Mouse (Mus musculus): ENCODE measurements around the gene Bmx. TPM values are rescaled to one million over a fixed set of nuclear protein-coding genes. Genes with fewer than 3 reads are reported as not detected.

Gene Bmx
- polyA plus RNA-seq (2016; fragmentation: Nextera tagmentation; extraction: Ambion mirVana), result 0.10 TPM in 2 replicates

DNA sequence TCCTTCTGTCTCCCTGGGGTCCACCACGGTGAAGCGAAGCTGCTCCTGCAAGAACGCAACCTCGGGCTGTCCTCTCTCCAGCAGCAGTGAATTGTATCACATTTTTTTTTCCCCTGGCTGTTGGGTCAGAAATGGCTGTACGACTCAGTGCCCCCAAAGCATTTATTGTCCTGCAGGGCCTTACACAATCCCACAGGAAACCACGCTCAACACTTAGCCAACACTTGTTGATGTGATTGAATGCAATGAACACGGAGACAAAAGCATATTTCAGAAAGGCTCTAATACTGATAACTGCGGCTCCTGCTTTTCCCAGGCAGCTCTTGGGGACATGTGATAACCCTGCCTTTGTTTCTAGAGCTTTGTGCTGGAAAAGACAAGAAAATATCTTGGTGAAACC lies at the start of gene Bmx:
Gene Bmx (minus strand): TSS at position 137 of the 400 bp plus-strand sequence.
- Histone ChIP-seq H3K4me3 (no peak within 1 kb of the TSS), H3K36me3 (replicated peaks) (no peaks in the 10 kb centered on the region), H3K27me3 (ENCODE audit: poor library complexity, severe bottlenecking) (peaks cover 100% of the 10 kb centered on the region), H3K4me1 (no peaks in the 10 kb centered on the region), H3K27ac (no peak within 1 kb of the TSS), H3K9me3 (no peaks in the 10 kb centered on the region)
- DNase-seq (ENCODE audit: extremely low spot score, low spot score), result no peak
- 85% methylated on average over 8 of the region's 8 CpGs for WGBS

DNA sequence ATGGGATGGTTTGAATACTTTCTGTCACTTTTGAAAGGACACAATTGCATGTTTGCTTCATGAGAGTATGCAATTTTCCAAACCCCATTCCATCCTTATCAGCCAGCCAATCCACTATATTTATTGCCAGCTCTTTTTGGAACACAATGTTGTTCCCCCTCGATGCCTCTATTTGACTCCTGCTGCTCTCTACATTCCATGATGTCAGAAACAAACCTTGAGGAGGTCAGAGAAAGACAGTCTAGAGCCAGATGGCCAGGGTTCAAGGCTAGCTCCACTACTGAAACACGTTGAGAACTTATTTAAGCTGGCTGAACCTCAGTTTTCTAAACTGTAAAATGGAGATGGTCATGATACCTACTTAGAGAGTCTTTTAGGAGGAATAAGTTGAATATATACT lies 48.3 kb upstream of the Bmx start:
- 91% methylated on average over 2 of the region's 2 CpGs for WGBS
- Histone ChIP-seq H3K4me1 (no peaks in the 10 kb centered on the region), H3K36me3 (replicated peaks) (no peaks in the 10 kb centered on the region), H3K4me3 (no peak overlapping the region), H3K9me3 (no peaks in the 10 kb centered on the region), H3K27me3 (ENCODE audit: poor library complexity, severe bottlenecking) (peaks cover 51% of the 10 kb centered on the region), H3K27ac (no peak overlapping the region)
- no peak for DNase-seq (ENCODE audit: extremely low spot score, low spot score)

DNA sequence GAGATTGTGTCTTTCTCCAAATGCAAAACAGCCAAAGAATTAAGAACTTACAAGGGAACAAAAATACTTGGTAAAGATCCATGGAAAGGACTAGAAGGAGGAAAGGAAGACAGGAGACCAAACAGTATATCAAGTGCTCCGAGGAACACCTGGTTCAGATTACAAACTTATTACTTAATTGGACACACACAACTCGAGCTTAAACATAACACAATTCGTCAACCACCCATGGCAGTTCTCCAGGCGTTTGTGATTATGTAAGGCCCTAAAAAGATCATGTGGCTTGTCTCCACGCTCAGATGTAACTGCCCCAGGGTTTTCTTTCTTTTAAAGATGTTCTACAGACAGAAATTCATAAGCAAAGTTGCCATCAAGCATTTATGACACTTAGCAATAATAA lies 33.2 kb upstream of the Bmx start:
- Histone ChIP-seq H3K9me3 (no peaks in the 10 kb centered on the region), H3K27me3 (ENCODE audit: poor library complexity, severe bottlenecking) (peaks cover 77% of the 10 kb centered on the region), H3K4me3 (no peak overlapping the region), H3K27ac (no peak overlapping the region), H3K36me3 (replicated peaks) (no peaks in the 10 kb centered on the region), H3K4me1 (no peaks in the 10 kb centered on the region)
- 71% methylated on average over 5 of the region's 5 CpGs for WGBS
- DNase-seq (ENCODE audit: extremely low spot score, low spot score), result no peak

DNA sequence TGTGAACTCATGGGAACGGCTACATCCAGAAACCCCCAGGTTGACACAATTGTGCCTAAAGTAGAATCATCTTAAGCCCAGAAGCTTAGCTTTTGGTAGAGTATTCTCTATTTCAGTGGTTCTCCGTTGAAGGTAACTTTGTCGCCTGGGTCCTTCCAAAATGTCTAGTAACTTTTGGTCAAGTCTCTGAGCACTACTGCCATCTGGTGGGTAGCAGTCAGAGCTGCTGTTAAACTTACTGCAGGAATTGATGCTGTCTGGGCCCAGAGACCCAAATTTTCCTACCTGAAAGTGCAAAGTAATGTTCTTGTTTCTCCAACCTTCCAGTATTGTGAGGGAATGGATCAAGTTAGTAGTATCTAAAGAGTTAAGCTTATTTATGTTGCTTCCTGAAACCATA lies 29.1 kb upstream of the Bmx start:
- Histone ChIP-seq H3K27ac (no peak overlapping the region), H3K36me3 (replicated peaks) (no peaks in the 10 kb centered on the region), H3K9me3 (no peaks in the 10 kb centered on the region), H3K4me1 (no peaks in the 10 kb centered on the region), H3K4me3 (no peak overlapping the region), H3K27me3 (ENCODE audit: poor library complexity, severe bottlenecking) (peaks cover 73% of the 10 kb centered on the region)
- 73% methylated on average over 3 of the region's 3 CpGs for WGBS
- no peak for DNase-seq (ENCODE audit: extremely low spot score, low spot score)

DNA sequence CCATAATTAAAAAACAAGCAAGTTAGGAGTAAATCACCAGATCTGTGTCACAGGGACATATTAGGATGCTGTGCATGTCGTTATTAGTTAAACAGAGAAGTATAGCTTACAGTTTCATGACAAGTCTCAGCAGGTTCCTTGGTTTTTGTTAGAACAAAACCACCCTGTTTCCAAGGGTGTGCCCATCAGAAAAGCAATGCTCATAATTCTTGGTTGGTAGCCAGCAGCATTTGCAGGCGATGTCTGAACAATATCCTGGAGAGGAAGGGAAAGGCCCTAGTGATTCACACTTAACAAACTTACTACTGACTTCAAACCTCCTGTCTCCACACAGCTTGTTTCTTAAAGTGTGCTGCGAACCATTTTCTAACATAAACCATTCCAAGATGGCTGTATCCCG lies 25.8 kb upstream of the Bmx start:
- Histone ChIP-seq H3K27me3 (ENCODE audit: poor library complexity, severe bottlenecking) (peaks cover 68% of the 10 kb centered on the region), H3K27ac (no peak overlapping the region), H3K9me3 (no peaks in the 10 kb centered on the region), H3K4me3 (no peak overlapping the region), H3K36me3 (replicated peaks) (no peaks in the 10 kb centered on the region), H3K4me1 (no peaks in the 10 kb centered on the region)
- WGBS, result 91% methylated on average over 4 of the region's 4 CpGs
- DNase-seq (ENCODE audit: extremely low spot score, low spot score), result no peak

DNA sequence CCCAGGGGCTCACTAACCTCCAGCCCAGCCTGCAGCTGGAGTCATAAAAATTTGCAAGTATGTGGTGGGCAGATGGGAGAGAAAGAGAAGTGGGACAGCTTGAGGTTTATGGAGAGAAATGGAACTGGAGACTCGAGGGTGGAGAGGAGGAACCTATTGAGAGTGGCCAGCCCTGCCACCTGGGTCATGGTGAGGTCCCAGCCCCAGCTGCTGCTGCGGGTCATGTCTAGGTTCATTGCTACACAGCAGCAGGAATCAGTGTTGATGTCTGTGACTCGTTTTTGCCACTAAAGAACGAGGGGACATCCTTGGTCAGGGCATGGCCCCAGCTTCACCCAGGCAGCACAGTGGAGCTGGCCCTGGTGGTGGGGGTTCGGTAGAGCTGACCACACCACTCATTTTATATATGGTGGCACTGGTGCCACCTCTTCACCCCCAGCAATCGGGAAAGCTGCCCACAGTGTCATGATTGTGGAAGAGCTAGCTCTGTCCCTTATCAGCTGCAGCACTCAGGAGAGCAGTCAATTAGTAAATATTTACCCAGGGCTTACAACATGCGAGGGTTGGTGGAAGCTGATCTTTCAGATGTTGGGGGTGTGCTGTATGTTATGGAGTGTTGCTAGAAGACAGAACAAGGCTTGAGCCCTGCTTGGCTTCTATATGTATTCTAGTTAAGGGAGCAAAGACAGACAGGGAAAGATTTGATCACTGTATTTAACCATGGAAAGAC lies 23.1 kb upstream of the Bmx start:
- Histone ChIP-seq H3K4me3 (no peak overlapping the region), H3K36me3 (replicated peaks) (no peaks in the 10 kb centered on the region), H3K27ac (no peak overlapping the region), H3K9me3 (no peaks in the 10 kb centered on the region), H3K27me3 (ENCODE audit: poor library complexity, severe bottlenecking) (peaks cover 60% of the 10 kb centered on the region), H3K4me1 (no peaks in the 10 kb centered on the region)
- 81% methylated on average over 7 of the region's 7 CpGs for WGBS
- DNase-seq (ENCODE audit: extremely low spot score, low spot score), result no peak

DNA sequence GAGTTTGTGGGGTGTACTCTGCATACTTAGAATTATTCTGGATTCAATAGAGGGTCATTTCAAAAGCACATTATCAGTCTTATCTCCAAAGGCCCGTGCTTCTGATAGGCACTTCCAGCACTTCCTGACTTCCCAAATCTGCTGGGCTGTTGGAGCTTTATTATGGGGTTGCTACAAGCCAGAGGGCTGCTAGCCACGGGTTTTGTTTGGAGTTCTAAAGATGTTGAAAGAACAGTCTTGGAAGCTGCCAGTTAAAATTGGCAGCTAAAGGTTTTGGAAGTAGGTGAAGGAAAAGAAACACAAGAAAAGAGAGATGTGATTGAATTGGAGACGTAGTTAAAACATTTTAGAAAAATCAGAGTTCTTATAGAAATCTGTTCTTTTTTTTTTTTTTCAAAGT lies 17.5 kb upstream of the Bmx start:
- Histone ChIP-seq H3K27me3 (ENCODE audit: poor library complexity, severe bottlenecking) (peaks cover 54% of the 10 kb centered on the region), H3K4me1 (no peaks in the 10 kb centered on the region), H3K9me3 (no peaks in the 10 kb centered on the region), H3K27ac (no peak overlapping the region), H3K4me3 (no peak overlapping the region), H3K36me3 (replicated peaks) (no peaks in the 10 kb centered on the region)
- WGBS, result 67% methylated on average over 3 of the region's 3 CpGs
- DNase-seq (ENCODE audit: extremely low spot score, low spot score), result no peak

DNA sequence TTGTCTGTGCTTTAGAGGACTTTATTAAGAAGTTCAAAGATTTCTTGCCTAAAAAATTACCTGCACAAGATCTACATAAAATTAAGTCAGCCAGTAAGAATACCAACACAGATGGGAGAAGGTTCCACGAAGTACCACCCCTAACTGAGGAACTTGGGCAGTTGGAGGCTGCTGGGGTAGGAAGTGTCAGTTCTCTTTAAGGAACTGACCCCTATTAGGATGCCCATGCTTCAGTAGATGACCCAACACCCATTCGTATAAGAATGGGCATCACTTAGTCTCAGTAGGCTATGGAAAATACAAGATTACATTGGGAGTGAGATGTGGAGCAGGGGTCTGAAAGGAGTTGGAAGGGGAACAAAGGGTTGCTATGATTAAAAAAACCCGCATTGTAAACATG lies 12.6 kb upstream of the Bmx start:
- no peaks in the 10 kb centered on the region for H3K36me3 ChIP-seq (replicated peaks)
- no peak for DNase-seq (ENCODE audit: extremely low spot score, low spot score)
- H3K4me3 ChIP-seq, result no peak overlapping the region
- no peak overlapping the region for H3K27ac ChIP-seq
- WGBS, result 88% methylated on average over 3 of the region's 3 CpGs
- no peaks in the 10 kb centered on the region for H3K9me3 ChIP-seq
- H3K27me3 ChIP-seq (ENCODE audit: poor library complexity, severe bottlenecking), result peaks cover 82% of the 10 kb centered on the region
- H3K4me1 ChIP-seq, result 0 out of 2 replicates have a peak, but pooled peaks cover 8% of the 10 kb centered on the region

DNA sequence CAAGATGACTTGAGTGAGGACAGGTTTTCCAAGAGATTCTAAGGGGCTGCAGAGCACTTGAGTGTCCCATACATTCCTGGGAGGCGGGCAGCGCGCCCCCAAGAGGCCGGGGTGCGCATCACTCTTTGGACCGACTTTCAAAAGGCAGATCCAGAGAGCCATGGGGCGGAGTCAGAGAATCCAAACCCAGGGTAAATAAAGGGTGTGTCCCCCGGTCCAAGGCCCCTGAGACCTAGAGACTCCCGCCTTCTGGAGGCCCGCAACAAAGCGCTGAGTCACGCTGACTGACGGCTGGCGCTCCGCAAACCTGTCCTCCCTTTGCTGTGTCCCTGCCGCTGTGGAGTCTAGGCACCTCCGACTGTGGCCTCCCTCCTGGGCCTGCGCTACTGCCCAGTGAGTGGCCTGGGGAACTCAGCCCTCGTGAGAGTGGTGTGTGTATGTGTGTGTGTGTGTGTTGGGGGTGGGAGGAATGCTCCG lies 11.3 kb upstream of the Bmx start, which contains the start of gene Pir:
Gene Pir (plus strand): TSS at position 87 of the 477 bp plus-strand sequence.
- H3K4me3 ChIP-seq, result peak within 1 kb of the TSS; percentile 52
- H3K27ac ChIP-seq, result peak within 1 kb of the TSS; percentile 84
- H3K27me3 ChIP-seq (ENCODE audit: poor library complexity, severe bottlenecking), result peaks cover 87% of the 10 kb centered on the region

DNA sequence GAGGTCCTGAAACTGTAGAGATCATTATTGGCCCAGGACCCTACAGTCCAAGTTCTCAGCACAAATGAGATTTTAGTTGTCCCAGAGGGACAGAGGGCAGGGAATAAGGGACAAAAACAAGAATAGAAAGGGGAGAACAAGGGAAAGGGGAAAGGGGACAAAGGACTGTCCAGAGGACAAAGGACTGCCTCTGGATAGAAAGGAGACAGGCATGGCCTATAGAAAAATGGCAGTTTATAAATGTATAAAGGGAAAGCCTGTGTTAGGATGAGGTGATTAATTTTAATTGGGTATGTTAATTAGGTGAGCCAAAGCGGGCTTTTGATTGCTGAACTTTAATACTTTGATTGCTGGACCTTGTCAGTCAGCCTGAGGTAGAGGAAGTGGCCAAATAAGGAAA lies 6.9 kb upstream of the Bmx start:
- H3K36me3 ChIP-seq (replicated peaks), result no peaks in the 10 kb centered on the region
- no peak overlapping the region for H3K4me3 ChIP-seq
- H3K27ac ChIP-seq, result no peak overlapping the region
- H3K4me1 ChIP-seq, result 0 out of 2 replicates have a peak, but pooled peaks cover 5% of the 10 kb centered on the region
- WGBS, result 65% methylated on average over 1 of the region's 1 CpGs
- peaks cover 94% of the 10 kb centered on the region for H3K27me3 ChIP-seq (ENCODE audit: poor library complexity, severe bottlenecking)
- no peaks in the 10 kb centered on the region for H3K9me3 ChIP-seq
- DNase-seq (ENCODE audit: extremely low spot score, low spot score), result no peak

More for the DNA sequence above, 11.3 kb upstream of the Bmx start, which contains the start of gene Pir:
- 0 out of 2 replicates have a peak, but pooled peaks cover 8% of the 10 kb centered on the region for H3K4me1 ChIP-seq
- WGBS, result 19% methylated on average over 20 of the region's 20 CpGs
- DNase-seq (ENCODE audit: extremely low spot score, low spot score), result peak; percentile 53
- no peaks in the 10 kb centered on the region for H3K36me3 ChIP-seq (replicated peaks)
- H3K9me3 ChIP-seq, result no peaks in the 10 kb centered on the region

DNA sequence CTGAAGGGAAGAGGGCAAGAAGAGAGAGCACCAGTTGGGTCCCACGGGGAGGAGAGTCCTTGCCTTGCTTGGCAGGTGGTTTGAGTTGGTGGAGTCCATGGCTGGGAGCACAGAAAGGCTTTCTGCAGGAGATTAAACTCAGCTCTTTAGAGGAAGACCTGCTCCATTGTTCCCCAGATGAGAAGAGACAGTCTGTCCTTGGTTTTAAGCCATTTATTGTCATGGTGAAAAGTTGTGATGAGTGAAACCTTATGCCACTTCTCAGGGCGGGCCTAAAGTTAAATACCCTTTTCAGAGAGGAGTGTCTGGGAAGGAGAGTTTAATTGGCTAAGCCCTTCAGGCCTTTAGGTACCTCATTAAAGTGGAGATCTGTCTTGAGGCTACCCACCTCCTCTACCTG lies 4.3 kb upstream of the Bmx start:
- H3K36me3 ChIP-seq (replicated peaks), result no peaks in the 10 kb centered on the region
- H3K27ac ChIP-seq, result 0 out of 2 replicates have a peak overlapping the region, but pooled peaks have one; percentile 20
- H3K27me3 ChIP-seq (ENCODE audit: poor library complexity, severe bottlenecking), result peaks cover 94% of the 10 kb centered on the region
- no peaks in the 10 kb centered on the region for H3K4me1 ChIP-seq
- no peaks in the 10 kb centered on the region for H3K9me3 ChIP-seq
- WGBS, result 50% methylated on average over 2 of the region's 2 CpGs
- no peak for DNase-seq (ENCODE audit: extremely low spot score, low spot score)
- H3K4me3 ChIP-seq, result no peak overlapping the region

DNA sequence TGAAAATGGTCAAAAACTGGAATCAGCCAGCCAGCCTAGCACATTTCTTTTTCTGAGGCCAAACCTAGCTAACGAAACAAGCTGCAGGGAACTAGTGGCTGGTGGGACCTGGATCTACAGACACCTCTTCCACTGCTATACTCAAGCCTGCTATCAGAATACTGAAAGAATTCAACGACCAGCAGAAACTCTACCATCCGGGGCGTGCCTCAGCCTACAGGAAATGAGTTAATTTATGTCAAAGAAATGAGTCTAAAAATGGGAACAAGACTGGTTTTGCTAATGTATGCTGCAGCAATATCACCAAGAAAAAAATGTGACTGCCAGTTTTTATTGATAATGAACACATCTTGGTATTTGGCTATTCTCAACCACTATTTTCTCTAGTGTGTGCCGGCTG lies 669 bp upstream of the Bmx start:
- Histone ChIP-seq H3K36me3 (replicated peaks) (no peaks in the 10 kb centered on the region), H3K4me3 (no peak overlapping the region), H3K27me3 (ENCODE audit: poor library complexity, severe bottlenecking) (peaks cover 100% of the 10 kb centered on the region), H3K9me3 (no peaks in the 10 kb centered on the region), H3K27ac (no peak overlapping the region), H3K4me1 (no peaks in the 10 kb centered on the region)
- DNase-seq (ENCODE audit: extremely low spot score, low spot score), result no peak
- 88% methylated on average over 5 of the region's 5 CpGs for WGBS

DNA sequence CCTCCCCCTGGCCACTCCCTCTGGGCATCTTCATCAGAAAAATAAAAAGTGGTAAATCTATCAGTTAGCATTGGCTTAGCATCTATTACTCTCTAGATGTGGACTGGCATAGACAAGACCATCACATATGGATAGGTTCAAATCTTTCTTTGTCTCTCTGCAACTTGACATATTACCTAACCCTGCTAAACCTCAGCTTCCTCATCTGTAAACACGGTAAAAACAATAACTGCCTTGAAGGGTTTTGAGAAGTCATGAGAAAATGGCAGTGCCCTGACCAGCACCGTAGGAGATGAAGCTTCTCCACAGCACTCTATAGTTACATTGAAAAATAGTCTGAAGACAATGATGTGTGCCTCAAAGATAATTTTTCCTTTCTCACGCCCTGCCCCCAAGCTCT lies 1.5 kb downstream of the Bmx start:
- Histone ChIP-seq H3K27ac (no peak overlapping the region), H3K36me3 (replicated peaks) (no peaks in the 10 kb centered on the region), H3K4me1 (no peaks in the 10 kb centered on the region), H3K4me3 (no peak overlapping the region), H3K27me3 (ENCODE audit: poor library complexity, severe bottlenecking) (peaks cover 100% of the 10 kb centered on the region), H3K9me3 (no peaks in the 10 kb centered on the region)
- 88% methylated on average over 3 of the region's 3 CpGs for WGBS
- DNase-seq (ENCODE audit: extremely low spot score, low spot score), result no peak

Data from forebrain, embryonic 10.5 days (tissue).